In the genomic region with DNA sequence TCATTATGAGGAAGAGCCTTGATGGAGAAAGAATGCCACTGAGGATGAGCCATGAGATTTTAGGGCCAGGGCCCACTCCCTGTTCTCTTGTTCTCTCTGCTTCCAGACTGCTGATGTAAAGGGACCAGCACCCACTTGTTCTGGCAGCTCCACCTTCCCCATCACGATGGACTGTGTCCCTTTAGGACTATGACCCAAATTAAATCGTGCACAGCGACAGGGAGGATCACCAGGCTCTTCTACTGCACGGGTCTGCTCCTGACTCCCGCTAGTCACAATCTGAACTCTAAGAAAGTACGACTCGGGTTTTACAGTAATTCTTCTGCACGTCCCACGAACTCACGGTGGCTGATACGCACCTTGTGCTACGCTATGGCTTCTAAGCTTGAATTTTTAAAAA, we compare ENCODE assay signal across 22 mouse cellular contexts.
"Had no signal": no experiment of that assay in that cellular context is flagged by ENCODE, and none has a peak within 500 bp of the region (broad histone marks: within the 10 kb centered on the region; RNA-seq: fewer than 3 reads in every experiment).

No protein-coding gene starts in this region.

- H3K4me2 ChIP-seq: hindbrain, embryonic 13.5 days; hindbrain, embryonic 15.5 days; limb, embryonic 13.5 days; limb, embryonic 15.5 days; liver, embryonic 12.5 days had no signal

- H3K27me3 ChIP-seq: heart, embryonic 12.5 days; hindbrain, embryonic 15.5 days; limb, embryonic 15.5 days; liver, embryonic 12.5 days had no signal

- H3K4me3 ChIP-seq: heart, embryonic 10.5 days; heart, embryonic 12.5 days; hindbrain, embryonic 13.5 days; hindbrain, embryonic 15.5 days; limb, embryonic 13.5 days; limb, embryonic 15.5 days; liver, embryonic 12.5 days had no signal

- H3K9me3 ChIP-seq: heart, embryonic 10.5 days; heart, embryonic 12.5 days; hindbrain, embryonic 13.5 days; hindbrain, embryonic 15.5 days; limb, embryonic 13.5 days; limb, embryonic 15.5 days; liver, embryonic 12.5 days had no signal

- DNase-seq: gastrocnemius, postnatal 14 days; gastrocnemius, postnatal 36 days; heart, adult 18-20 months; heart, postnatal 10 days; heart, postnatal 36 days; kidney, adult 11 months; kidney, postnatal 14 days; kidney, postnatal 36 days; layer of hippocampus, adult 9-11 months; layer of hippocampus, postnatal 36 days; left cerebral cortex, postnatal 4 days had no signal

- H3K9ac ChIP-seq: heart, embryonic 12.5 days; hindbrain, embryonic 13.5 days; hindbrain, embryonic 15.5 days; limb, embryonic 13.5 days; limb, embryonic 15.5 days; liver, embryonic 12.5 days; liver, embryonic 14.5 days had no signal

- H3K27ac ChIP-seq: hindbrain, embryonic 13.5 days; hindbrain, embryonic 15.5 days; hindbrain, postnatal 0 days; kidney, postnatal 0 days; limb, embryonic 13.5 days; limb, embryonic 15.5 days; liver, embryonic 12.5 days; liver, embryonic 14.5 days had no signal

- H3K36me3 ChIP-seq: heart, embryonic 10.5 days; heart, embryonic 12.5 days; hindbrain, embryonic 13.5 days; hindbrain, embryonic 15.5 days; limb, embryonic 13.5 days; limb, embryonic 15.5 days; liver, embryonic 12.5 days had no signal

- ATAC-seq: hindbrain, postnatal 0 days; intestine, embryonic 16.5 days; liver, embryonic 12.5 days had no signal
